Mouse (Mus musculus) heart, embryonic 11.5 days (tissue): ENCODE results near the gene Ntmt1. TPM values are rescaled to one million over a fixed set of nuclear protein-coding genes. Genes with fewer than 3 reads are reported as not detected.

ENCODE experiments used
- ATAC-seq: fragments of 200-750 bp; cut with Nextera tagmentation; replicated peaks from 2 replicates; pipeline ENCODE4 v1.8.0; 2017; ENCODE audit warnings: moderate library complexity; ENCODE audit not compliant: insufficient number of reproducible peaks, low FRiP score, low TSS enrichment
- H3K27ac ChIP-seq: fragments of 300-500 bp; sonication (generic); 2 replicates; pipeline ENCODE4 v1.5.1; 2014; ENCODE audit warnings: mild to moderate bottlenecking, low read depth, low read length
- H3K27me3 ChIP-seq: fragments of 300-500 bp; sonication (generic); 2 replicates; pipeline ENCODE4 v1.6.1; 2014; ENCODE audit warnings: mild to moderate bottlenecking, low read length, mixed read lengths; ENCODE audit not compliant: control insufficient read depth, insufficient read depth
- H3K36me3 ChIP-seq: fragments of 300-500 bp; sonication (generic); 2 replicates; pipeline ENCODE4 v1.6.1; 2014; ENCODE audit warnings: mild to moderate bottlenecking, low read length, moderate library complexity, mixed read lengths; ENCODE audit not compliant: control insufficient read depth, insufficient read depth
- H3K4me1 ChIP-seq: fragments of 300-500 bp; sonication (generic); 2 replicates; pipeline ENCODE4 v1.6.1; 2014; ENCODE audit warnings: low read length; ENCODE audit not compliant: control insufficient read depth, insufficient read depth
- H3K4me2 ChIP-seq: fragments of 300-500 bp; sonication (generic); 2 replicates; pipeline ENCODE4 v1.6.1; 2014; ENCODE audit warnings: mild to moderate bottlenecking, moderate library complexity
- H3K4me3 ChIP-seq: fragments of 300-500 bp; sonication (generic); 2 replicates; pipeline ENCODE4 v1.5.1; 2014; ENCODE audit warnings: low read depth, low read length
- H3K9ac ChIP-seq: fragments of 300-500 bp; sonication (generic); 2 replicates; pipeline ENCODE4 v1.6.1; 2014; ENCODE audit warnings: mild to moderate bottlenecking, low read depth, low read length, moderate library complexity
- H3K9me3 ChIP-seq: fragments of 300-500 bp; sonication (generic); replicated peaks from 2 replicates; pipeline ENCODE4 v1.6.1; 2016; ENCODE audit warnings: low read length; ENCODE audit not compliant: control insufficient read depth
- WGBS: fragments of 180-500 bp; shearing (Covaris S2); extraction: QIAGEN DNeasy Blood & Tissue Kit; methylation state at CpG from one replicate; pipeline ENCODE4 v1.1.7; 2014; ENCODE audit not compliant: insufficient replicate concordance; 5-methylcytosine and 5-hydroxymethylcytosine counted together
- polyA plus RNA-seq: library from polyadenylated mRNA; unstranded; fragments of >200 nt; fragmentation: Nextera tagmentation; extraction: Ambion mirVana; gene quantifications from 2 replicates; pipeline ENCODE4 v1.2.1, GENCODE M21; 2014

Gene Ntmt1
- polyA plus RNA-seq, 1 experiment from 2014 or later = 82.6 TPM

GRCm38 (mm10) chr2:30794179-30795108 lies 13.2 kb upstream of the Ntmt1 start:
- H3K9ac ChIP-seq = peak overlapping the region; percentile 56
- ATAC-seq = peak; percentile 37; the same call in 1 of the 2 replicates
- H3K9me3 ChIP-seq = no peaks in the 10 kb centered on the region
- peaks cover 17% of the 10 kb centered on the region for H3K27me3 ChIP-seq
- H3K4me2 ChIP-seq = peak overlapping the region; percentile 67
- H3K4me3 ChIP-seq = peak overlapping the region; percentile 37
- H3K36me3 ChIP-seq = no peaks in the 10 kb centered on the region
- 6% methylated on average over 48 of the region's 48 CpGs for WGBS
- peaks cover 17% of the 10 kb centered on the region for H3K4me1 ChIP-seq
- peak overlapping the region; percentile 38; the same call in 1 of the 2 replicates for H3K27ac ChIP-seq

GRCm38 (mm10) chr2:30795271-30795888 lies 12.2 kb upstream of the Ntmt1 start:
- no peaks in the 10 kb centered on the region for H3K9me3 ChIP-seq
- H3K4me3 ChIP-seq = peak overlapping the region; percentile 37; the same call in 1 of the 2 replicates
- 69% methylated on average over 7 of the region's 7 CpGs for WGBS
- H3K4me1 ChIP-seq = peaks cover 17% of the 10 kb centered on the region
- H3K36me3 ChIP-seq = no peaks in the 10 kb centered on the region
- H3K9ac ChIP-seq = 0 out of 2 replicates have a peak overlapping the region, but pooled peaks have one; percentile 56
- no peak overlapping the region for H3K27ac ChIP-seq
- H3K27me3 ChIP-seq = peaks cover 26% of the 10 kb centered on the region
- peak overlapping the region; percentile 67 for H3K4me2 ChIP-seq
- ATAC-seq = no peak

GRCm38 (mm10) chr2:30795889-30796275 lies 11.7 kb upstream of the Ntmt1 start:
- Histone ChIP-seq H3K9ac (0 out of 2 replicates have a peak overlapping the region, but pooled peaks have one; percentile 22), H3K9me3 (no peaks in the 10 kb centered on the region), H3K4me1 (peaks cover 17% of the 10 kb centered on the region), H3K4me3 (no peak overlapping the region), H3K27me3 (peaks cover 31% of the 10 kb centered on the region), H3K36me3 (no peaks in the 10 kb centered on the region), H3K4me2 (peak overlapping the region; percentile 51), H3K27ac (no peak overlapping the region)
- 60% methylated on average over 5 of the region's 5 CpGs for WGBS
- no peak for ATAC-seq

- H3K27me3 ChIP-seq = peaks cover 36% of the 10 kb centered on the region
- H3K9me3 ChIP-seq = no peaks in the 10 kb centered on the region
- 4% methylated on average over 11 of the region's 11 CpGs for whole genome bisulfite sequencing
- peak; percentile 56; the same call in 1 of the 2 replicates for ATAC-seq
- no peaks in the 10 kb centered on the region for H3K36me3 ChIP-seq
- 0 out of 2 replicates have a peak overlapping the region, but pooled peaks have one; percentile 8 for H3K4me3 ChIP-seq
- peaks cover 22% of the 10 kb centered on the region for H3K4me1 ChIP-seq
- peak overlapping the region; percentile 51 for H3K4me2 ChIP-seq
- H3K27ac ChIP-seq = no peak overlapping the region; the same call in 1 of the 2 replicates
- H3K9ac ChIP-seq = peak overlapping the region; percentile 23; the same call in 1 of the 2 replicates
These were observed 11.2 kb upstream of the Ntmt1 start for GRCm38 (mm10) chr2:30796382-30796781.

GRCm38 (mm10) chr2:30799456-30799855 lies 8.2 kb upstream of the Ntmt1 start:
- 71% methylated on average over 3 of the region's 3 CpGs for WGBS
- peaks cover 53% of the 10 kb centered on the region for H3K27me3 ChIP-seq
- ATAC-seq = no peak

DNA sequence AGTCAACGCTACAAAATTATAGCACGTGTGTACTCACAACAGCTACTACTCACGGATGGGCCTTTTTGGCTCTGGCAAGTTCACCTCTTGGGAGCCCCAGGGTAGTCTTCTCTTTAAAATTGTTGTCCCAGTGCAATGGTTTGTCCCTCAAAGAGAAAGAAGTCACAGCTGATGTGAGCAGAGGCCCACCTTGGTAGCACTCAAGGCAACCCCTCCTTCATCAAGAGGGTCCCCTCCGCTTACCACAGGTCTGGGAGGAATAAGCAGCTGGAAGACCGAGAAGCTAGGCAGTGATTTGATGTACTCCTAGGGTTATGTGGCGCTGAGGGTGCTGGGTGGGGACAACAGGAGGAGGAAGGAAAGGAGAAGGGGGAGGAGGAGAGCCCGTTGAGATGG lies 7.0 kb upstream of the Ntmt1 start:
- no peak for ATAC-seq
- peak overlapping the region; percentile 93 for H3K4me2 ChIP-seq
- H3K4me3 ChIP-seq = peak overlapping the region; percentile 57
- 33% methylated on average over 7 of the region's 7 CpGs for WGBS
- H3K27me3 ChIP-seq = peaks cover 53% of the 10 kb centered on the region
- no peak overlapping the region for H3K9ac ChIP-seq
- H3K36me3 ChIP-seq = no peaks in the 10 kb centered on the region
- peaks cover 18% of the 10 kb centered on the region for H3K4me1 ChIP-seq
- no peaks in the 10 kb centered on the region for H3K9me3 ChIP-seq
- H3K27ac ChIP-seq = no peak overlapping the region

More at GRCm38 (mm10) chr2:30799456-30799855, 8.2 kb upstream of the Ntmt1 start:
- Histone ChIP-seq H3K36me3 (no peaks in the 10 kb centered on the region), H3K9me3 (no peaks in the 10 kb centered on the region), H3K4me3 (no peak overlapping the region), H3K4me1 (peaks cover 18% of the 10 kb centered on the region), H3K27ac (no peak overlapping the region), H3K9ac (no peak overlapping the region), H3K4me2 (no peak overlapping the region)

- Histone ChIP-seq H3K27me3 (peaks cover 51% of the 10 kb centered on the region), H3K4me3 (peak overlapping the region; percentile 57), H3K27ac (no peak overlapping the region), H3K4me1 (peaks cover 14% of the 10 kb centered on the region), H3K36me3 (no peaks in the 10 kb centered on the region), H3K9me3 (no peaks in the 10 kb centered on the region), H3K4me2 (peak overlapping the region; percentile 93), H3K9ac (peak overlapping the region; percentile 69)
- no peak for ATAC-seq
- WGBS = under 1% methylated on average over 73 of the region's 77 CpGs
These were observed 6.4 kb upstream of the Ntmt1 start for GRCm38 (mm10) chr2:30801067-30801852.

DNA sequence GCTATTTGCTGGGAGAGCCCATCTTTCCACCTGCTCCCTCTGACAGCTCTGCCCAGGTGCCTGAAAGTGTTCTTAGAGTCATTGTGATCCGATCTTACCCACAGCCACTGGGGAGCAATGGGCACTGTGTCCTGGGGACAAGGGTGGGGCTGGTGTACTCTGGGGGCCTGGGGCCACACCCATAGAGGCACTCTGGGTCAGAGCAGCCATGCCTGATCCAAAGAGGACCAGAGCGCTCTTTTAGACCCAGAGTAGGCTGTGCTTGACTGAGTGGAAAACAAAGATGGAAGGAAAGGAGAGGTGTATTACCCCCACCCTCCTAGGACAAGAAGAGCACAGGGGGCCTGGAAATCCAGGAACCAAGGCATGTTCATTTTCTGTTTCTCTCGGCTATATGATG lies 4.0 kb upstream of the Ntmt1 start, which contains the start of gene 1700001O22Rik:
Gene 1700001O22Rik, minus strand, starts transcription at position 58 of the 400 bp plus-strand sequence.
- H3K4me2 ChIP-seq = no peak within 1 kb of the TSS
- 82% methylated on average over 3 of the region's 3 CpGs for WGBS
- H3K36me3 ChIP-seq = no peaks in the 10 kb centered on the region
- ATAC-seq = no peak
- H3K9me3 ChIP-seq = no peaks in the 10 kb centered on the region
- no peak within 1 kb of the TSS for H3K9ac ChIP-seq
- peaks cover 43% of the 10 kb centered on the region for H3K27me3 ChIP-seq
- H3K4me1 ChIP-seq = peaks cover 9% of the 10 kb centered on the region
- no peak within 1 kb of the TSS for H3K27ac ChIP-seq
- H3K4me3 ChIP-seq = no peak within 1 kb of the TSS
